Mouse (Mus musculus) cerebellum, adult 2 months (tissue): ENCODE data around the gene Afdn.

ENCODE experiments used
- CTCF ChIP-seq: fragments of 200-500 bp; IDR thresholded peaks from 2 replicates; pipeline ENCODE4 v1.5.1; 2011; ENCODE audit warnings: low read depth, mild to moderate bottlenecking, control low read depth, low read length, moderate library complexity, borderline replicate concordance; ENCODE audit not compliant: insufficient read depth
- POLR2A ChIP-seq: fragments of 200-500 bp; IDR thresholded peaks from 2 replicates; pipeline ENCODE4 v1.6.1; 2011; ENCODE audit warnings: low read length, control low read depth, borderline replicate concordance; ENCODE audit not compliant: insufficient read depth

GRCm38 (mm10) chr17:13830636-13831341 is 70.5 kb downstream of the Afdn start:
- TF ChIP-seq CTCF (peak; percentile 48; the same call in 1 of the 2 replicates), POLR2A (no peak)
